Mouse (Mus musculus): ENCODE measurements around the gene Fam135a. TPM values are rescaled to one million over a fixed set of nuclear protein-coding genes. Genes with fewer than 3 reads are reported as not detected.
A peak's percentile ranks its signal among the peaks of the same experiment; 100 is the strongest.

The Fam135a gene
- polyA plus RNA-seq (2017; shearing (Covaris generic)), result 1 to 10 TPM in 1 of 3 experiments, under 1 TPM in 2; 0.13 to 1.6 (median 0.42) TPM

DNA sequence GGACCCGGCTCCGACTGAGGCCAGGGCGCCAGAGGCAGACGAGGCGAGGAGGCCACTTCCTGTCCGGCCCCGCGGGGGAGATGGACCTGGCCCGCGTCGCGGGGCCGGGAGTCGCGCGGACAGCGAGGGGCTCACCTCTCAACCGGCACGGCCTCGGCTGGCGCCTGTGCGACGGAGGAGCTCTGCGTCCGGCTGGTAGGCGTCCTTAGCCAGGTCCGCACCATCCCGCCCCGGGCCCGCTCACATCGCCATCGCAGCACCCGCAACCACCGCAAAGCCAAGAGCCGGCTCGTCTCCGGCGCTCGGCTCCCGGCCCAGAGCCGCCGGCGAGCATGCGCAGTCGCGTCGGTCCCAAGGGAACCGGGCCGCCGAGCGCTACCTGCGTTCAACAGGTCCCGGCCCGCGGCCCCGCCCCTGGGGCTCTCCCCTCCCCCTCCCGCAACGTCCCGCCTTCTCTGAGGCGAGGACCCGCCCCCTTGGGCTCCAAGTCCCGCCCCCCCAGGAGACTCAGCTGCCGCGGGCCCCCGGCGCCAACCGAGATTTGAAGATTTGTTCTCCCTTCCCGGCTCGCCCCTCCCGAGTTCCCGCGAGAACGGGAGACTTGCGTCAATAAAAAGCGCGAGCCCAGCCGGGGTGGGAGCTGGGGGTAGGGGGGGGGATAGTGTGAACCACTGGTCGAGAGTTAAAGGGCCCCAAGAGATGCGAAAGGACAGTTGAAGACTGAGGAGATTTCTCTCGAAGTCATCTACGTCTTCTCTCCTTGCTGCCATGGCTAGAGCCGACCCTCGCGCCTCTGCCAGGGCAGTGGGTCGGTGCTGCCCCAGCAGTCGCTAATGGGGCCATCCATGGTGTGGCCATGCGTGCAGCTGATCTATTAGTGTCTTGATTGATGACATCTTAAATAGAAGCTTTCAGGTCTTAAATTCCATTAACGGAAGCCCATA, at the start of gene Fam135a:
Gene Fam135a, minus strand, starts transcription at position 416 of the 944 bp plus-strand sequence.
- ATAC-seq, result peak; percentile 54

DNA sequence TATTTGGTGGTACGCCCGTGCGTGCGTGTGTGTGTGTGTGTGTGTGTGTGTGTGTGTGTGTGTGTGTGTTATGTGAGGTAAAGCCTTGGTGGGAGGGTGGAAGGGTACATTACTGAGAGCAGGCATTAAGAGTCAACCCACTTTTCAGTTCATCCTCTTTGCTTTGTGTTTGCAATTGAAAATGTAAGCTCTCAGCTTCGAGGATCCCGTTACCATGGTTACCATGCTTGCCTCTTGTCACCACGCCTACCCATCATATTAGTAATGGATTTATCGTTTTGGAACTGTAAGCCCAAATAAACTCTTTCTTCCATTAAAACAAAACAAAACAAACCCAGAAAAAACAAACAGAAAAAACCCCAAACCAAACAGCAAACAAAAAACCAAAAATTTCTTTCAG, 43.4 kb upstream of the Fam135a start:
- ATAC-seq, result no peak

DNA sequence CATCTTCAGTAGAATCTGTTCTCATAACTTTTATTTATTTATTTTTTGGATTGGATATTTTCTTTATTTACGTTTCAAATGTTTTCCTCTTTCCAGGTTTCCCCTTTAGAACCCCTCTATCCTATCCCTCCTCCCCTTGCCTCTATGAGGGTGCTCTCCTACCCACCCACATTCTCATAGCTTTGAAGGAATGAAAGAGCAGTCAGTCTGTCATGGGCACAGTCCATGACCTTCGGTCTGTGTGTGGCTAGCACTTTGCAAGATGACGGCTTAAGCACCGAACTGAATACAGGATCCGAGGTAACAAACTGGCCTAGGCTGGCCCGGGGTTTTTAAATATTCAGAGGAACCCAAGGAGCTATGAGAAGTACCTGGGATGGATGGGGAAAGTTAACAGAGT, 40.4 kb upstream of the Fam135a start:
- no peak for ATAC-seq

DNA sequence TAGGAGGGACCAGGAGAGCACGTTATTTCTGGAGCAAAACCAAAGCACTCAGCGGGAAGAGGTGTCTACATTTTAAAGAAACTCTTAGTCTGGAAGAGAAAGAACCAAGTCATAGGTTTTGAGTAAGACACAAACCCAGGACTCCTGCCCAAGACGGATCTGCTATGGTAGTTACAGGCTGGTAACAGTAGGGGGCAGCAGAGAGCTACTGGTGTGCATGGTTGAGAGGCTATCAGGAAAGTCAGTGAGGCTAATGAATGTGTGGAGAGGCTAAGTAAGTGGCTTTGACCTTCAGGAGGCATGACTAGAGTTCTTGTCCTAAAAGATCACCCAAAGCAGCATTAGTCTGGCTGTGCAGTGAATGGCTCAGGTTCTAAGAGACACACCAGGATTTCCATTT, 37.0 kb upstream of the Fam135a start:
- ATAC-seq, result no peak

DNA sequence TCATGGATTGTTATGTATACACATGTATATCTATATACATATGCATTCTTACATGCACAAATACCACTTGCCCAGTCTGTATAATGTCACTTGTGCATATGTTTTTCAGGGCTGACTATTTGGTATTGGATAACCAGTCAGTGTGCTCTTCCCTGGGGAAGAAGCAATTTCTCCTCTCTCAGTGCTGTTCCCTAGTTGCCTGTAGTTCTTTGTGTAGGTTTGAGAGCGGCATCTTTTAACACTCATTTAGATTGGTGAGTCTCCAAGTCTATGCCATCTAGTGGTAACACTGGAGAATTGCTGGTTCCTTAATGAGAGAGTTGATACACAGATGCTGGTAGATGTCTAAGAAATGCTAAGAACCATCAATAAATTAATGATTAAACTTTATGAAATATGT, 34.7 kb upstream of the Fam135a start:
- ATAC-seq, result peak; percentile 46

DNA sequence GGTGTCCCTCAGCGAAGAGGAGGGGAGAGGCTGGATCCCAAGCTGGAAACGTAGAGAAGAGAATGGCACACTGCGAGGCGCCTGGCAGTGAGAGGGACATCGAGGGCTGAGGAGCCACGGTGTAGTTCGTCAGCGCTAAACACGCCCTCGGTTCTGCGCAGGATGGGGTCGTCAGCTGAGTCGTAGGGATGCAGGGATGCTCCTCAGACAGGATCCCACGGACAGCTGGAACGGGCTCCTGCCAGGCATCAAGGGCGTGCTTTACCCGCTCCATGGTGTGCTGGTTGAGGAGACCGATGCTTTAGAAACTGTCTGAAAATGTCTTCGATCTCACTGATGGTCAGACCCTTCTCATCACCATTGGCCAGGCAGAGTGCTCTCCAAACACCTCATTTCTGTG, 33.7 kb upstream of the Fam135a start:
- ATAC-seq, result no peak

DNA sequence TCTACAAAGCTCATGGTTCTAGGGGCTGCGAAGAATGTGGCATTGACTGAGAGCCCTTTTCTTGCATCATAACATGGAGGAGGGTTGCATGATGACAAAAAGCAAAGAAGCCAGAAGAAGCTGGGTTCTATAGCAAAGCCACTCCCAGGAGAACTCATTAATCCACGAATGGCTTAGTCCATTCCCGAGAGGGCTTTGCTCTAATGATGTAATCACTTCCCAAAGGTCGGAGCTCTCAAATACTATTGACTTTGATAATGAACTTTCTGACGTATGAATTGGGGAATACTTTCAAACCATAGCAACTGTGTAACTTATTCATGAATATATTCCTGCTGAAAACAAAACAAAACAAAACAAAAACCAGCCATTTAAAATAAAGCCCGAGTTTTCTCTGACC, 27.7 kb upstream of the Fam135a start:
- ATAC-seq, result no peak

DNA sequence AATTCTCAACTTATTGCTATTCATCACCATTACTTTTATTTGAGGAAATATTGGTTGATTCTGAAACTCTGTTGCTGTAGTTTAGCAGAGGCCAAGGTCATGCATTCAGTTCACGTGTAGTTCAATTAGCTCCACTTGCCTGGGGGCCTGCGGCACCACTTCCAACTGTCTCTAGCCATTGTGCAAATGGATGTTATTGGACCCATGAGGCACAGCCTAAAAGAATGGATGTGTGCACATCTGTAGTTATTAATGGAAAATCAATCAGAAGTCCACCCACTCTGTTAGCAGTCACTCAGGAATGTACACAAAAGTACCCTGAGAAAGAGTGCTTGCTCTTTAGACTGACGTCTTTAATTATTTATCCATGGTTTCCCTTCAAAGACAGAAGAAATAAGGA, 24.5 kb upstream of the Fam135a start:
- ATAC-seq, result no peak

DNA sequence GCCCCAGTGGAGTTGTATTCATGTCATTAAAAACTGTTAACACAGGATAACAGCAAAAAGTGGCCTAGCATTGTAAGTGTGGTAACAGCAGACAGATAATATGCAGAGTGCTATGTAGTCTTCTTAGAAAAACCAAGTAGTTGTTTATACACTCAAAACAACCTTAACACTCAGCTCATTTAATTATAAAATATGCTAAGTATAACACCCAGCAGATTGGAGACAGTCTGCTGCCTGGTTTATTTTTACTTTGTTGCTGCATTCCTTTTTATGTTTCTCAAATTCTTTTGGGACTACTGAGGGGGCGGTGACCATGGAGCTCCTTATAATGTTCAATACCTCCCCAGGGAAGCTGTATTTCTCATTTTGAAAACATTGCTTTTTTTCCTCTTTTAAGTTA, 22.4 kb upstream of the Fam135a start:
- no peak for ATAC-seq

DNA sequence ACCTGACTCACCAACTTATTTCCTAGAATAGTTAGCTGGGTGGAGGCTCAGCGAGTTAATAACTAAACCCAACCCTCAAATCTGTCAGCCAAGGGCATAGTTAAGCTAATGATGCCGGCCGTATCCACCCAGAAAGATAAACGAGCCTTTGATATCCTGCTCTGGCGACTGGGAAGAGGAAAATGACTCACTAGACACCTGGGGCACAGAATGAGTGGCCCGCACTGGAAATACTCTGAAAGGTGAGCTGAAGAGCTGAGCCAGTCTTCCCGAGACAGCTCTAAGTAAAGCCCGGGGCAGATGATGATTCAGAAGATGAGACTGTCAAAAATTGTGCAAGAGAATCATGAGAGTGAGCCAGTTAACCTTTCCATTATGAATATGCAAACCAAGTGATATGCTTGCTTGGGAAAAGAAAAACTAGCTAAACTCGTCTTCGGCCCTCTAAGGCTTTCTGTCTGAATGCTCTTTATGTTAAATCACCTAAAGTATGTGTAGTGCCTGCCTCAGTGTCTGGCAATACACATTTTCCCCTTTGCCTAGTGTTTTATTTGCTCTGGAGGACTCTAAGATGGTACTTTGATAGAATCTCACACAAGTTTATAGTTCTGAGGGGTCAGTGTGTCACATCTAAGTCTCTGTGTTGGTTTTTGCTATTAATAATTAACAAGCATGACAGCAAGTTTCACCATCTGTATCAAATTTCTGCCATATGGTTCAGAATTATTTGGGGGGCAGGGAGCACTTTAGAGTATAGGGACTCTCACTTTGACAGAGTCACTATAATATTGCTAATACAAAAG, 8.0 kb upstream of the Fam135a start:
- no peak for ATAC-seq

DNA sequence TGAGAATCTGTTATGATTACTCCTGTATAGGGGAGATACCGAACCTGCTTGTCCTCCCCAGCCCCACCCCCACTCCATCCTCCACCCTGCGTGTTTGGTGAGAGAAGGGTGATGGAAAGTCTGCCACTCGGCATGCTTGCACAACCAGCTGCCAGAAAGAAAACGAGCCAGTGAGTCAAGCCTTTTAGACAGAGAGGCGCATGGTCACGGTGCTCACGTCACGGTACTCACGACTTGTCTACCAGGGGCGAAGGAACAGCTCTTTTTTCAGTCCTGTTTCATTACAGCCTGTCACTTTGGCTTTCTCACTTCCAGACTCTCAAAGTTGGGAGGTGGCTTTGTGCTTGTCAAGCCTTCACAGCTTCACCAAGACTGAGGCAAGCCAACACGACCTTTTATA, 7.2 kb upstream of the Fam135a start:
- ATAC-seq, result no peak

DNA sequence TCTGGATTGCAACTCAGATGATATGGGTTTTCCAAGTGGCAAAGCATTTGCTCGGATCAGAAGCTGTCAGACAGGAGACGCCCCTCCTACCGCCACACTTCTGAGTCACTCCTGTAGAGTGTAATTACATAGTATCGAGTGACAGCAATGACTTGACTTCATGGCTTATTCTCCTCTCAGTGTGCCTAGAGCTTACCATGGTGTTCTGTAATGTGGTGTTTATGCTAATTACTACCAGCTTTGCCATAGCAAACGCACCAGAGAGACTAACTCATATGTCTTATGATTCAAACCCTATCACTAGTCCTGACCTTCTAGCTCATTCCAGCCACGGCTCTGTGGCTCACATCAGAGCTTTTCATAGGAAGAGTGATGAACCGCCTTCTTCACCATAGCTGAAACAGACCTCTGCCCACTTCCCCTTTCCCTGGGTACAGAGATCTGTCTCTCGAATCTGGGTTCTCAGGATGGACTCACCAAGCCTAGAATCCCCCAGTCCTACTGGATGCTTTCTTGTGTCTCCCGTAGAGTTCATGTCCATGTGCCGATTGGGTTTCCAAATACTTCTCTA, 2.5 kb upstream of the Fam135a start:
- ATAC-seq, result no peak

DNA sequence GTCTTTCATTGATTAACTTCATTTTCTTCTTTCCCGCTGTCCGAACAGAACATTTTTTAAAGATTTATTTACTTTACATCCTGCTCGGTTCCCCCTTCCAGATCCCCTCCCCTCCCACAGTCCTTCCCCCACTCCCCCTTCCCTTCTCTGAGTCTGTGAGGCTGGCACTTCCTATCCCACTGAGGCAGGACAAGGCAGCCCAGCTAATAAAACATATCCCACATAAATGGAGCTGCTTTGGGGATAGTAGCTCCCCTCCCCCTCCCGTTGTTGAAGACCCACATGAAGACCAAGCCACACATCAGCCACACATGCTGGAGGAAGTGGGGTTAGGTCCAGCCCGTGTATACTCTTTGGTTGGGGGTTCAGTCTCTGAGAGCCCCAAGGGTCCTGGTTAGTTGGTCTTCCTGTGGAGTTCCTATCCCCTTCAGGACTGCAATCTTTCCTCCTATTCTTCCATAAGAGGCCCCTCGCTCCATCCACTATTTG, 773 bp upstream of the Fam135a start:
- ATAC-seq, result no peak

DNA sequence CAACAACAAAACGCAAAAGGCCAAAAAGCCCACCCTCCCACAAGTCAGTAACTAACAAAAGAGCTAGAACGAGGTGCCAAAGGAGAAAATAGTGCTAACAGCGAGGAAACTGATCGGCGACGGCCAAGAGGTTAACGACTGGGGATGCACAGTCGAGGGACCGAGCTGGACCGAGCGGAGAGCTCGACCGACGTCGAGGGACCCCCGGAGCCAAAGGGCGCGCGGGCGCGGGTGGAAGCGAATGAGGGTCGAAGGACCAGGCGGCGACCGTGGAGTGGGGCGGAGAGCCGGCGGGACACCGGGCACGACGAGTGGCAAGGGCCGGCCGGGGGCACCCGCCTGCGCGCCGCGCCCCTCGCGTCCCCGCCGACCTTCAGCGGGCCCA, 608 bp downstream of the Fam135a start:
- no peak for ATAC-seq

DNA sequence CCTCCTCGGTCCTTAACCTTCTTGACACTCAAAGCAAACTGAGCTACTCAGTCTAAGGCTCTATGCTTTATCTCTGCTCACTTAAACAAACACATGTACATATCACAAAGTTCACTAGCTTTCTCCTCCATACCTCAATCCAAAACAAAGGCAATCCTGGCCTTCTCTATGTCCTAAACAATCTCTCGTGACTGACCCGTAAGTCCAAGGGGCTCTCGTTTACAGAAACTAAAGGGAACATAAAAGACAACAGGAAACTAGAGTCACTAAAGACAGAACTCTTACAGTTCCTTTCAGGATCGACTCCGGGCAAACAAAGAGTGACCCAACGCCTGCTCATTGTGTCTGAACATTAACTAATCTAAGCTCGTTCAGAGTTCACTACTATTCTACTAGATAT, 2.6 kb downstream of the Fam135a start:
- ATAC-seq, result no peak

DNA sequence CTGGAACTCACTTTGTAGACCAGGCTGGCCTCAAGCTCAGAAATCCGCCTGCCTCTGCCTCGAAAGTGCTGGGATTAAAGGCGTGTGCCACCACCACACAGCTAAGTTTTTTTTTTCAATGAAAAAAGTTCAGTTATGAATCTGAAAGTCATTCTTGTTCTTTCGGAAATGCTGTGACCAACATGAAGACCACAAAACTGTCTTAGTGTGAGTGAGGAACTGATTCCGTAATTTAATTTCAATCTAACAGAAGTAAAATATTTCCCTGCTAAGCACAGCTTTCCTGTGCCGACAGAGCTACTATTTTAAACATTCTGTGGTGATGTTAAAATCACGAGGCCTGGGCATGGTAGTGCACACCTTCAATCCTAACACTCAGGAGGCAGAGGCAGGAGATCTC, 7.7 kb downstream of the Fam135a start:
- no peak for ATAC-seq

DNA sequence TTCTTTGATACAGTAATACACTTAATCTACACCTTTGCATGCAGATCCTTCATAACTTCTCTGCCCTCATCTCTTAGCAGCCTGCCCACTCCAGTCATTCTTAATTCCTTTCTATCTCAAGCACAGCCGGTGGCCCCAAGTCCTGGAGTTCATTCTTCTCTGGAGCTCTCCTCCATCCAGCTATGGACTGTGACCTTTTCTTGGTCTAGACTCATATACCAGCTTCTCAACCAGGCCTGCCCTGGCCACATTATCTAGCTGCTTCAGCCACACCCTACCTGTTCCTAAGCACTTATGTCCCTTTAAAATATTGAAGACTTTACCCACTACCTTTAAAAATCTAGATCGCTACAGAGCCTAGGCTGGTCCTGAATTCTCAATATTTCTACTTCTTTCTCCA, 9.5 kb downstream of the Fam135a start:
- no peak for ATAC-seq

DNA sequence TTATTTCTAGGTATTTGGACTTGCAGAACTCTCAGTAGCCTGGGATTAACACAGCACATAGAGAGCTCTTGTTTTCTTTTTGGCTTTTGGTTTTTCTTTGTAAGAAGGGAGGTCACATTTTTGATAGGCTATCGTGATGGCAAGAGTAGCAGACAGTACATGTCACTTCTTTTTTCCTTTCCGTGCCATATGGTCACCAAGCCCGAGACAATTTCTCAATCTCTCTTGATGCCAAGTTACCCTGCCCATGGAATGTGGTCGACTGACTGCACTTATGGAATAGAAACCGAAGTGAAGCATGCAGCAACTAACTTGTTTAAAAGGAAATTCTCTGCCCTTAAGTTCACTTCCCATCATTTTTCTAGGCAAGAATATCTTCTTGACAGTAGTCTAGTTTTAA, 10.0 kb downstream of the Fam135a start:
- ATAC-seq, result no peak

DNA sequence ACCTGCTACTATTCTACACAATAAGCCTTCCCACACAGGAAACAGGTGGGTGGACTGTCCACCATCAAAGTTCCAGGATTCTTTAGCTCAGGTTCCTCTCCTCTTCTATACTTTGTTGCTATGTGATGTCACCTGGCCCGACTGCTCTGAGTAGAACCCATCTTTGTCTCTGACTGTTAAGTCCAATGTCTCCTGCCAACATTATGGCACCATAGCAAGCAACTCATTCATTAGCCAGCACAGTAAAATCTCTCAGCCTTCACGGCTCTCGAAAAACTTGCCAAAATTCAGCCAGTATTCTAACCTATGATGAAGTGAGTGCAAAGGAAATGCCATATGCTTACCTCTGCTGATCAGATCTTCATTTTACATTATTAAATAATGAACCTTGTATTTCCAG, 14.0 kb downstream of the Fam135a start:
- no peak for ATAC-seq

DNA sequence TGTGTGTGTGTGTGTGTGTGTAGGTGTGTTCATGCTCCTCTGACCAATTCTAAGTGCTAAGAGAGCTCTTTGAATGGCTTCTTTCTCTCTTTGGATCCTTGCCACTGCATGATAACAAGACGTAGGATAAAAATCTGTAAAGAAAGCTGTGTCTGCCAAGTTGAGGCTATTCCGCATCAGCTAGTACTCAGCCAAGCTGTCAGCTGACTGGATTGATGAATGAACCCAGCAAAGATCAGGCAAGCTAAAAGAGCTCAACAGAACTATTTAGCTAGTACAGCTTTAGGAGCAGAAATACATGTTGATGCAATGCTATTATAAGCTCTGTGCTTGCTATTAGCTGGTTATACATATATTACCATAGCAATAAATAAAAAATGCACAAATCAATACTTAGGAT, 25.7 kb downstream of the Fam135a start:
- ATAC-seq, result no peak

DNA sequence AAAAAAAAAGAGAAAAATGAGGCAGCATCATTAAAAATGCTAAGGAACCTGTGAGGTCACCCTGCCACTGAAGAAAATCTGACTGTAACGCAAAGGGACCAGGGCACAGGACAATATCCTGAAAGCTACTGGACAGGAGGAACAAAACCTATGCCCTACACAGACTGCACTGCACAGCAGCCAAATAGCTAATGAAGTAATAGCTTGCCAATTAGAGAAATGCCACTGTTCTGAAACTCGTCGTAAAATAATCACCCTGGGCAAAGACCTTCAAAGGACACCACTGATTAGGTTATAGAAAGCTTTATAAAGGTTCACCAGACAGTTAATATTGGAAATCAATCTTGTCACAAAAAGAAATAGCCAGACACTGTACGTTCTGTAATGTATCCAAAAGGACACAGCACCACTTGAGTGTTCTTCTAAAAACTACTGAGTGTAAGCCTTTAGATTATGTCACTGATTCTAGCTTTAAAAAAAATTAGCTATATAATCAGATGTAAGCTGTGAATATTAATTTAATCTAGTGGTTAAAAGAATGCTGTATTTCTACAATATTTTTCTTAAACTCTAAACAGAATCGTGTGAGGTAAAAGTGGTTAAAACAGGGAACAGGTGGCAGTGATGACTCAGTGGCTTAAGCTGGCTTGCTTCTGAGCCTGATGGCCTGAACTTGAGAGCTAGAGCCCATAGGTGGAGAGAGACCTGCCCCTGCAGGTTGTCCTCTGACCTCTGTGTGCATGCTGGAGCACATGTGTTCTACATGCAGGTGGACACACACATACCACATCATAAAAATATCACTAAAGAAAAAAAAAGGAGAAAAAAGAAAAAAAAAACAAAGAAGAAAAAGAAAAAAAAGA, 26.5 kb downstream of the Fam135a start:
- ATAC-seq, result no peak

DNA sequence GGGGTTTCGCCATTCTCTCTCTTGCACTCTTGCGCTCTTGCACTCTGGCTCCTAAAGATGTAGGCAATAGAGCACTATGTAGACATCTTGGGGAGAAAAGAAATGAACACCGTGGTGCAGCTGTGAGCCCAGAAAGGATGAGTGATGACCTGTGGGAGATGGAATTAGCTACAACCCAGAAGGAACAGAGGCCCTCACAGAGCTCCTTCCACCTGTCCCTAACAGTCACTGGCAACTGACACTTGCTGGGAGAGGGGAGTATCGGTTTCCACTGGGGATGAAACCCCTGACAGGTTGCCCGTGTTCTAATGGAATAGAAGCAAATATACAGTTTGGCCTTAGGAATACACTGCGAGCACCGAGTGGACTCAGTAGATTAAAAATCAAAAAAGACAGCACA, 31.3 kb downstream of the Fam135a start:
- ATAC-seq, result no peak
